Mouse (Mus musculus): ENCODE results near the gene Ntpcr.

DNA sequence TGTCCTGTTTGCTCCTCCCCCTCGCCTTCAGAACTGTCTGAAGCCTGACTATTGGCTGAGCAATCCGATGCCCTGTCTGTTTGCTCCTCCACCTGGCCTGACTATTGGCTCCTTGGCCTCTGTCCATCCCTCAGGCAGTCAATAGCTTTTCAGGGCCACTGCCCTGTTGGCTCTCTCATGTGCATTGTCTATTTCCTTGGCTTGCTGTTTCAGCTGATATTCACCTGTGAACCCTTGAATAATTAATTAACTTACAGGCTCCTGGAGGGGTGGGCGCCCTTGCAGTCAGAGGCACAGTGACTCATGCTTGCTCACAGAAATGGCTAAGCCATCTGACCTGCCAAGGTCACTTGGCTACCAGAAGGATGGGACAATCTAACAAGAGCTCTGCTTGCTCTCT is 52.4 kb downstream of the Ntpcr start:
- TF ChIP-seq CTCF (IDR thresholded peaks at IDR 0.05; ENCODE audit: low read depth, low read length) (no peak), POLR2A (IDR thresholded peaks at IDR 0.05; ENCODE audit: borderline replicate concordance, low read depth, low read length) (no peak)
